Mouse (Mus musculus) urinary bladder, postnatal 36 days (tissue): Measurements from ENCODE around the gene Msrb2.

Experiments
- DNase-seq, 2 experiments: peaks; one replicate each; pipeline ENCODE4 v3.0.0; 2022; ENCODE audit warnings: low spot score in 2 of 2, mixed read lengths in 1 of 2

Gene Msrb2

GRCm38 (mm10) chr2:19371390-19372158, at the start of gene Msrb2:
Gene Msrb2 (plus strand): TSS chr2:19371440.
- DNase-seq = peak; percentile 72 to 77

- no peak for DNase-seq
These were observed 48.8 kb upstream of the Msrb2 start for GRCm38 (mm10) chr2:19322448-19322847.

- no peak for DNase-seq
These were observed 44.9 kb upstream of the Msrb2 start for GRCm38 (mm10) chr2:19326376-19326775.

DNA sequence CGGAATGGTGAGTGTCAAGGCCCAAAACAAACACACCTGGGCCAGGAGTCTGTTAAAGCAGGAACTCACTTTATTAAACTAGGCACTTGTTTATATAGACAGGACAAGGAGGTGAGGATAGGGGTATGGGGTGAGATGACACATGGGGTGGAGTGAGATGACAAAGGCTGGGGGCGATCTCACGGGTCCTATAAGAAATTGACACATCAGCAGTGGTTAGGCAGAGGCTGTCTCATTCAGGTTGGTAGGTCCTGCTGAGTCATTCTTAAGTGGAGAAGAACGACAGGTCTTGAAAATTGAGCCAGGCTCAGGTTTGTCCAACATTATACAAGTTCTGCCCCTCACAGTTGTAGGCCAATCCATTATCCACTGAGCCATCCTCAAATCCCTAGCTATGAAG, 43.4 kb upstream of the Msrb2 start:
- DNase-seq = no peak

GRCm38 (mm10) chr2:19343901-19344635, 27.2 kb upstream of the Msrb2 start:
- DNase-seq = peak; percentile 6 to 9

DNA sequence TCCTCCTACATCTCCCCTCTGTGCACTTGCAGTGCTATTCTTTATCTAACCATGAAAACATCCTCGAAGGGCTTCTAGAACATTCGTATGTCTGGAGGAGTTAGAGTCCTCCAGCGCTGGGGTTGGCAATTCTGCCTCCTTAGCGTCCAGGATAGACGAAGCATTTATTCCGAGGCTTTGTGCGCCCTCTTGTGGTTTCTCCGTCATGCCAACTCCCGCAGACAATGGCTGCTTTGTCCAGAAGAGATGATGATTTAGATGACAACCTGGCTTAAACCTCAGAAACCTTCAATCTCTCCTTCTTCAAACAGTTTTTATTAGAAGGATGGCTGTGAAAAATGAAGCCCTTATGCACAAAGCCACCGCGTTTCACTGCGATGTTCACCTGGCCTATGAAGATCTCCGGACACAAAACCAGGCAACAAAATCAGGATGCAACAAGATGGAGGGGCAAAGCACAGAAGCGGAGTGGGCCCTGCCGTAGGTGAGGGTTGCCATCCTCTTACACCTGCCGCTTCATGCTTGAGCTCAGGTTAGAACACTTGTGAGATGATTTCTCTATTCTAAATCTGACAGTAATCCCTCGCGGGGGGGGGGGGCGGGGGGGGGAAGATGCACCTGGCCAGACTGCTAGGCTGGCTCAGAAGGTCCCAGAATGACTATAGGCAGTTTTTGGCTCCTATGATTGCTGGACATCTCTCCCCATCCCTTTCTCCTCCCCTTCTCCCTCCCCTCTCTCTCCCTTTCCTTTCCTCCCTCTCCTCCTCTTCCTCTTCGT, 26.4 kb upstream of the Msrb2 start:
- DNase-seq = peak; percentile 78 to 86

GRCm38 (mm10) chr2:19345414-19345964, 25.8 kb upstream of the Msrb2 start:
- DNase-seq = no peak

- DNase-seq = no peak
These were observed 22.8 kb upstream of the Msrb2 start for GRCm38 (mm10) chr2:19348454-19348853.

GRCm38 (mm10) chr2:19350167-19350566, 21.1 kb upstream of the Msrb2 start:
- DNase-seq = no peak

DNA sequence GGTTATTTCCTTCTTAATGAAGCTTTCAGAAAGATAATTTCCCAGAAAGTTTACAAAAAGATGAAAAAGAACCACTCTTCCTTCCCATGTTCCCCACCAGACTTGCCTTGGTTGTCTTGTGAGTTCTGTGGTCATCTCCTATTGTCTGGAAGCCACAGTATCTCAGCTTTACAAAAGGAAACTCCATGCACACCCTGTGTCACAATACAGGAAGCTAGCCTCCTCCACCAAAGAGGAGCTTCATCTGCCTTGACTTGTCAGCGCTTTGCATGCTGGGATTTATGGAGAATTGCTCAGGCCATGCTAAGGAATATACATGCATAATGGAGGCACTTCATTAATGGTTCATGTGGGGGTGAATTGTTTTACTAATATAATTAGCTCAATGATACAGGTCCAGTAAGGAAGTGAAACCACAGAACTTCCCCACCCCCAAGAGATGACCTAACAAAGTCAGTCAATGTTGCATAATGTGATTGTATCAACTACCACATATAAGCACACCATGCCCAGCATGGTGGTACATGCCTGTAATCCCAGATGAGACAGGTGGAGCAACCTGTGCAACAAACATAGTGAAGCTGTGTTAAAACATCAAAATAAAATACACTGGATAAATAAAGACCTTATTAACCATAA, 19.5 kb upstream of the Msrb2 start:
- DNase-seq = no peak

DNA sequence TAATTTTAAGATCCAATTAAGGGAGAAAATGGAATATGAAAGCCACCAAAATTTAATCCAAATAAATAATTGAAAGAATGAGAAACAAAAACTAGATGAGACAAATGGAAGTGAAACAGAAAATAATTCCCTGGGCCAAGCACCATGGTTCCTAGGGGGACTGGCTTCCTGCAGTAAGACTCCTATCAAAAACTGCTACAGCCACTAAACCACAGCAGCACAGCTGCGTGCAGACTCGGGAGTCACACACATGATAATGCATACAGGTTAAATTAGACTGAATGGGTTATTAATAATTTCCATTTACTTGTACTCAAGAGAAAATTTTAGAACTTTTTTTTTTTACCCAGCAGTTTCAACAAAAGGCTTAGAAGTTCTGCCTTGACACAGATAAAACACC, 18.1 kb upstream of the Msrb2 start:
- DNase-seq = no peak

GRCm38 (mm10) chr2:19362880-19363279, 8.4 kb upstream of the Msrb2 start:
- no peak for DNase-seq

DNA sequence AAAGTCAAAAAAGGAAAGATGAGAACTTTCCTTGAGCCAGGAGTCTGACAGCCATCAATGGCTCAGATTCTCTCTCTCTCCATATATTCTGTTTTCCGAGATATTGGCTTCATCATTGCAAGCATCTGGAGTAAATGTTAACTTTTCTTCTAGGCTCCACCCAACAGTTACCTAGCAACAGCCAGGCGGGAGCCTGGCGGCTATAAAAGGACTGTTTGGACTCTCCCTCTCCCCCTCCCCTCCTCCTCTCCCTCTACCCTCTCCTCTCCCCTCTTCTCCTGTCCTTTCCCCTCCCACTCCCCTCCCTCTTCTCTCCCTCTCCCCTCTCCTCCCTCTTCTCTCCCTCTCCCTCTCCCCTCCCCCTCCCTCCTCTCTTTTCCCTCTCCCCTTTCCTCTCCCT, 4.8 kb upstream of the Msrb2 start:
- DNase-seq = no peak

GRCm38 (mm10) chr2:19367114-19367513, 4.1 kb upstream of the Msrb2 start:
- no peak for DNase-seq

DNA sequence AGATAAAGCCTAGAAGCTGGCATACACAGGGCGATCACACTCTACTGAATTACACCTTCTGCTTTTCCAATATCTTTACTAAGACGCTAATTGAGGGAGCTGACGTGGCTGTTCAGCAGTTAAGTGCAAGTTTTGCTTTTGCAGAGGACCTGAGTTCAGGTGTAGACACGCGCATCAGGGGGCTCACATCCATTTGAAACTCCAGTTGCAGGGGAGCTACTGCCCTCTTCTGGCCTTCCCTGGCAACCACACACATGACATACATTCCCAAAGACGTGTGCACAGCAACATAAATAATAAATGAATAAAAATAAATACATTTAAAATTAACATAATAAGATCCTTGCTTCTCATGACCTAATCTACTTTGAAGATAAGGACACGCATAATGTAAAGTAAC, 2.5 kb downstream of the Msrb2 start:
- no peak for DNase-seq

GRCm38 (mm10) chr2:19380446-19380950, 9.3 kb downstream of the Msrb2 start:
- no peak for DNase-seq

GRCm38 (mm10) chr2:19380986-19381385, 9.7 kb downstream of the Msrb2 start:
- no peak for DNase-seq

DNA sequence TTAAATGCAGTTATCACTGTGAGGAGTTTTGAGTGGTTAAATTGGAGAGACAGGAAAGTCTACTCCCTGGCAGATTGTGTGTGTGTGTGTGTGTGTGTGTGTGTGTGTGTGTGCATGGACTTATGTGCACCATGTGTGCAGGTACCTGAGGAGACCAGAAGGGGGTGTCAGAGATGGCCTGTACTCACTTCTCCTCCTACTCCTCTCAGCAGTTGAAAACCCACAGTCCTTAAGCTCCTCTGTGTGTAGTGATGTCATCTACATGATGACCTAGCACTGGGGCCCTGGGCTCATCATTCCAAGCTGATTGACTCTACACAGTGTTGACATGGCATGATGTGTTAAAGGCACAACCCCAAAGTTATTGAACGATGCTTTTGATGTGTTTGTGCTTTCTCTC, 11.0 kb downstream of the Msrb2 start:
- no peak for DNase-seq

- DNase-seq = no peak
These were observed 11.8 kb downstream of the Msrb2 start for GRCm38 (mm10) chr2:19383006-19383405.

DNA sequence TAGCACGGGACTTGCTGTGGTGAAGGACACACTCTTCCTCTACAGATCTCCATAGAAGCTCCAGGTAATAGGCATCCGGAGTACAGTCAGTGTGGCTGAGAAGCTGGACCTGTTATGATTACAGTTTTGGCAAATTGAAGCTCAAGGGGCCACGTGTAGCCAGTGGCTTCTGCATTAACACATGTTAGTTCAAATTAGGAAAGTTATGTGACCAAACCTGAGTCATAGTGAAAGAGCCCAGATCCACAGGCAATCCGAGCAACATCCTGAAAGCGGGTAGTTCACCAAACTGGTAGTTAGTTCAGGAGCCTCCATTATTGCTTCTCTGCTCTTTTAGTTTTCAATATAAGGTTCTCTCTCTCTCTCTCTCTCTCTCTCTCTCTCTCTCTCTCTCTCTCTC, 14.5 kb downstream of the Msrb2 start:
- no peak for DNase-seq

DNA sequence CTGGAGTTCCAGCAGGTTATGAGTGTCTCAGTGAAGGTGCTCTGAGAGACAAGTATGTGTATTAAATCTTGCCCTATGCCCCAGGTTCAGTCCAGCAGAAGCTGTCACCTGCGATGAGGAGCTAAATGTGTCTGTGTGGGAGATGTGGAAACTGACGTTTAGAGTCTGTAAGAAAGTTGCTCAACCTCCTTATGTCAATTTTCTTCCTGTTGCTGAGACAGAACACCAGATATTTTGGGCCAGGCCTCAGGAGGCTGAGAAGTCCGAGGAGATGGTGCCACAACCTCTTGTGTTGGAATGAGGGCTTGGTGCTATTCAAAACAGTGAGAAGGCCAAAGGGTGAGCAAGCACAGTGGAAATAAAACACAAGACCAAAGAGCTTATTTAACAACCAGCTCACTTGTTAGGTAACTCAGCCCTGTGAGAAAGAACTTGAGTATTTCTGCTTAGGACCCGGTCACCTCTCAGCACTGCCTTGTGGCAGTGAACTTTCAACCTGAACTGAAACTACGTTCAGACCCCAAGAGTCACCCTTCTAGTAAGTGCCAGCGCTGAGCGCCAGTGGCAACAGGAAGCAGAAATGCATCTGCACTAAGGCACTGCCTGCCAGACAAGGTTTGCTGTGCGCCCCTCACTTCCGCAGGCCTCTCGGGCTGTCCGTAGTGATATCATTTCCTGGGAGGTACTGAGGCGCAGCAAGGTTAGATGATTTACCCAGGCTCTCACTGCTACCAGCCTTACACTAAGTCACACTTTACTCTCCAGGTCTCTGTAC, 17.3 kb downstream of the Msrb2 start:
- DNase-seq = no peak
